Mouse (Mus musculus) CH12.LX (cell line): ENCODE data around the gene Gmds. TPM values are rescaled to one million over a fixed set of nuclear protein-coding genes. Genes with fewer than 3 reads are reported as not detected.

Experiments used
- DNase-seq: peaks from one replicate; pipeline ENCODE4 v3.0.0-alpha.2; 2013; ENCODE audit errors: extremely low read depth
- H3K27ac ChIP-seq: 2 replicates; pipeline ENCODE4 v1.5.1; 2012; ENCODE audit warnings: low read depth, mild to moderate bottlenecking, control low read depth, moderate library complexity; ENCODE audit not compliant: insufficient read depth
- H3K27me3 ChIP-seq: replicated peaks from 2 replicates; pipeline ENCODE3; 2012; ENCODE audit warnings: inconsistent platforms
- H3K36me3 ChIP-seq, 2 experiments: replicated peaks in 1 of 2; 2 replicates each; pipeline versions ENCODE3 to v1.6.1; 2012; ENCODE audit warnings: inconsistent platforms in 1 of 2, low read length in 1 of 2, mild to moderate bottlenecking in 1 of 2, mixed read lengths in 1 of 2, moderate library complexity in 1 of 2; ENCODE audit not compliant: control insufficient read depth in 1 of 2, insufficient read depth in 1 of 2
- H3K4me1 ChIP-seq, 2 experiments: 2 replicates each; pipeline ENCODE4 v1.6.1; 2012; ENCODE audit warnings: inconsistent platforms in 1 of 2, moderate library complexity in 1 of 2; ENCODE audit not compliant: insufficient read depth in 2 of 2, control insufficient read depth in 1 of 2
- H3K4me2 ChIP-seq: 2 replicates; pipeline ENCODE4 v1.6.1; 2012; ENCODE audit warnings: low read depth, mild to moderate bottlenecking, control low read depth; ENCODE audit not compliant: poor library complexity, insufficient read depth, severe bottlenecking
- H3K4me3 ChIP-seq, 3 experiments: fragments of 150-350 bp in 1 of 3; sonication (generic) in 1 of 3; replicated peaks in 1 of 3; 2 replicates each; pipeline versions ENCODE3 to v1.5.1; 2011 to 2012; ENCODE audit warnings: low read depth in 2 of 3, low read length in 2 of 3, mild to moderate bottlenecking in 2 of 3, moderate library complexity in 2 of 3, control low read depth in 1 of 3, improper control_type of control experiment in 1 of 3, inconsistent platforms in 1 of 3, mixed read lengths in 1 of 3; ENCODE audit not compliant: poor library complexity in 1 of 3
- H3K79me2 ChIP-seq: replicated peaks from 2 replicates; pipeline ENCODE4 v1.6.1; 2012; ENCODE audit warnings: mild to moderate bottlenecking, moderate library complexity; ENCODE audit not compliant: control insufficient read depth, poor library complexity, insufficient read depth, severe bottlenecking; ENCODE audit errors: extremely low read depth
- H3K9ac ChIP-seq: 2 replicates; pipeline ENCODE4 v1.6.1; 2012; ENCODE audit warnings: low read depth, mild to moderate bottlenecking, control low read depth, moderate library complexity; ENCODE audit not compliant: insufficient read depth
- H3K9me3 ChIP-seq: replicated peaks from 2 replicates; pipeline ENCODE3; 2012; ENCODE audit warnings: low read length, inconsistent platforms, mixed read lengths
- EP300 ChIP-seq: IDR thresholded peaks from 2 replicates; pipeline ENCODE4 v1.6.1; 2011; ENCODE audit warnings: low read length, improper control_type of control experiment
- ETS1 ChIP-seq: conservative IDR thresholded peaks from 2 replicates; pipeline ENCODE4 v1.6.1; 2012; ENCODE audit warnings: low read depth, mild to moderate bottlenecking, inconsistent platforms, low read length, improper control_type of control experiment, moderate library complexity
- HCFC1 ChIP-seq: IDR thresholded peaks from 2 replicates; pipeline ENCODE4 v1.6.1; 2012; ENCODE audit warnings: low read depth, mild to moderate bottlenecking, inconsistent platforms, low read length, improper control_type of control experiment
- JUN ChIP-seq: IDR thresholded peaks from 2 replicates; pipeline ENCODE4 v1.6.1; 2011; ENCODE audit warnings: low read depth, mild to moderate bottlenecking, low read length, improper control_type of control experiment, moderate library complexity; ENCODE audit not compliant: insufficient read depth
- KAT2A ChIP-seq: IDR thresholded peaks from 2 replicates; pipeline ENCODE4 v1.6.1; 2012; ENCODE audit warnings: low read length, improper control_type of control experiment, inconsistent platforms; ENCODE audit not compliant: insufficient replicate concordance
- MAFK ChIP-seq: IDR thresholded peaks from 2 replicates; pipeline ENCODE4 v1.6.1; 2011; ENCODE audit warnings: low read length, improper control_type of control experiment; ENCODE audit not compliant: insufficient replicate concordance
- MAX ChIP-seq: IDR thresholded peaks from 2 replicates; pipeline ENCODE4 v1.6.1; 2011; ENCODE audit warnings: low read length, improper control_type of control experiment
- MAZ ChIP-seq: IDR thresholded peaks from 2 replicates; pipeline ENCODE4 v1.6.1; 2012; ENCODE audit warnings: low read depth, mild to moderate bottlenecking, inconsistent platforms, low read length, improper control_type of control experiment, moderate library complexity
- MEF2A ChIP-seq: IDR thresholded peaks from 2 replicates; pipeline ENCODE4 v1.6.1; 2014; ENCODE audit warnings: low read depth, mild to moderate bottlenecking, inconsistent platforms, low read length, improper control_type of control experiment, borderline replicate concordance
- MXI1 ChIP-seq: IDR thresholded peaks from 2 replicates; pipeline ENCODE4 v1.6.1; 2011; ENCODE audit warnings: mild to moderate bottlenecking, low read depth, low read length, improper control_type of control experiment
- MYC ChIP-seq: IDR thresholded peaks from 2 replicates; pipeline ENCODE4 v1.6.1; 2011; ENCODE audit warnings: low read depth, mild to moderate bottlenecking, improper control_type of control experiment, low read length
- NELFE ChIP-seq: IDR thresholded peaks from 2 replicates; pipeline ENCODE4 v1.6.1; 2011; ENCODE audit warnings: low read depth, low read length, improper control_type of control experiment
- NRF1 ChIP-seq: IDR thresholded peaks from 2 replicates; pipeline ENCODE4 v1.6.1; 2014; ENCODE audit warnings: low read depth, mild to moderate bottlenecking, inconsistent platforms, low read length, improper control_type of control experiment, moderate library complexity
- PAX5 ChIP-seq: IDR thresholded peaks from 2 replicates; pipeline ENCODE4 v1.6.1; 2012; ENCODE audit warnings: low read length, inconsistent platforms, mixed read lengths
- POLR2AphosphoS2 ChIP-seq: IDR thresholded peaks from 2 replicates; pipeline ENCODE4 v1.6.1; 2011; ENCODE audit warnings: low read depth, low read length, improper control_type of control experiment
- RAD21 ChIP-seq: IDR thresholded peaks from 2 replicates; pipeline ENCODE4 v1.6.1; 2011; ENCODE audit warnings: low read depth, mild to moderate bottlenecking, low read length, improper control_type of control experiment, moderate library complexity
- RCOR1 ChIP-seq: conservative IDR thresholded peaks from 2 replicates; pipeline ENCODE4 v1.6.1; 2012; ENCODE audit warnings: low read depth, mild to moderate bottlenecking, inconsistent platforms, low read length, improper control_type of control experiment
- TBP ChIP-seq: conservative IDR thresholded peaks from 2 replicates; pipeline ENCODE4 v1.6.1; 2011; ENCODE audit warnings: low read depth, low read length, improper control_type of control experiment
- TCF12 ChIP-seq: IDR thresholded peaks from 2 replicates; pipeline ENCODE4 v1.6.1; 2014; ENCODE audit warnings: low read depth, mild to moderate bottlenecking, inconsistent platforms, low read length, improper control_type of control experiment
- UBTF ChIP-seq: IDR thresholded peaks from 2 replicates; pipeline ENCODE4 v1.6.1; 2012; ENCODE audit warnings: low read depth, mild to moderate bottlenecking, inconsistent platforms, low read length, improper control_type of control experiment, moderate library complexity
- USF2 ChIP-seq: conservative IDR thresholded peaks from 2 replicates; pipeline ENCODE4 v1.6.1; 2011; ENCODE audit warnings: low read depth, low read length, improper control_type of control experiment
- ZC3H11A ChIP-seq: IDR thresholded peaks from 2 replicates; pipeline ENCODE4 v1.6.1; 2012; ENCODE audit warnings: low read depth, mild to moderate bottlenecking, inconsistent platforms, low read length, improper control_type of control experiment
- ZKSCAN1 ChIP-seq: IDR thresholded peaks from 2 replicates; pipeline ENCODE4 v1.6.1; 2012; ENCODE audit warnings: low read depth, inconsistent platforms, low read length, improper control_type of control experiment, borderline replicate concordance
- ZMIZ1 ChIP-seq: IDR thresholded peaks from 2 replicates; pipeline ENCODE4 v1.6.1; 2012; ENCODE audit warnings: low read depth, mild to moderate bottlenecking, inconsistent platforms, low read length, improper control_type of control experiment
- ZNF384 ChIP-seq: IDR thresholded peaks from 2 replicates; pipeline ENCODE4 v1.6.1; 2012; ENCODE audit warnings: low read depth, low read length, improper control_type of control experiment, inconsistent platforms
- dilution Hi-C: fragments of 300-500 bp; cut with MboI; formaldehyde crosslinking; loops from 2 replicates; pipeline ENCODE4 v1.14.3; 2020; ENCODE audit warnings: low sequenced_read_pairs; ENCODE audit not compliant: extremely low pct_unique_long_range_greater_than_20kb, extremely low pct_ligation_motif_present
- in situ Hi-C: fragments of 300-500 bp; cut with MboI; formaldehyde crosslinking; loops from 3 replicates; pipeline ENCODE4 v1.14.3; 2019; ENCODE audit warnings: low sequenced_read_pairs, low pct_ligation_motif_present, low pct_unique_long_range_greater_than_20kb, mixed read lengths
- polyA plus RNA-seq: library from polyadenylated mRNA; unstranded; fragments of >175 nt; gene quantifications from 2 replicates; pipeline ENCODE4 v1.2.1, GENCODE M21; 2012; ENCODE audit warnings: low read depth; ENCODE audit not compliant: insufficient read length
- total RNA-seq, 2 experiments: library from RNA; depleted of rRNA; stranded (reverse); fragments of 300-350 nt in 1 of 2; fragments of >200 nt in 1 of 2; gene quantifications; 2 replicates each; pipeline ENCODE4 v1.2.3; 2012 to 2014

The Gmds gene
- total and polyA plus RNA-seq, 3 experiments: 11.0 to 19.3 (median 15.1) TPM

- H3K27ac ChIP-seq: no peak overlapping the region
- DNase-seq: no peak
- H3K4me3 ChIP-seq: no peak overlapping the region
- in situ Hi-C loops: no loop called here
- dilution Hi-C loops: no loop called here
- H3K9me3 ChIP-seq: peaks cover 2% of the 10 kb centered on the region
- TF ChIP-seq ZMIZ1 (no peak), MXI1 (no peak), ETS1 (no peak), UBTF (no peak), ZNF384 (no peak), HCFC1 (no peak), RAD21 (no peak), EP300 (no peak), NRF1 (no peak), PAX5 (no peak), TCF12 (no peak), MAZ (no peak), RCOR1 (no peak), NELFE (no peak), MYC (no peak), ZKSCAN1 (no peak), KAT2A (no peak), MEF2A (no peak)
- H3K4me2 ChIP-seq: no peak overlapping the region
- no peaks in the 10 kb centered on the region for H3K36me3 ChIP-seq
- H3K27me3 ChIP-seq: no peaks in the 10 kb centered on the region
- H3K9ac ChIP-seq: no peak overlapping the region
- H3K4me1 ChIP-seq: no peaks in the 10 kb centered on the region
- H3K79me2 ChIP-seq: no peaks in the 10 kb centered on the region
Observed at GRCm38 (mm10) chr13:31888500-31888899, 450.0 kb downstream of the Gmds start.

DNA sequence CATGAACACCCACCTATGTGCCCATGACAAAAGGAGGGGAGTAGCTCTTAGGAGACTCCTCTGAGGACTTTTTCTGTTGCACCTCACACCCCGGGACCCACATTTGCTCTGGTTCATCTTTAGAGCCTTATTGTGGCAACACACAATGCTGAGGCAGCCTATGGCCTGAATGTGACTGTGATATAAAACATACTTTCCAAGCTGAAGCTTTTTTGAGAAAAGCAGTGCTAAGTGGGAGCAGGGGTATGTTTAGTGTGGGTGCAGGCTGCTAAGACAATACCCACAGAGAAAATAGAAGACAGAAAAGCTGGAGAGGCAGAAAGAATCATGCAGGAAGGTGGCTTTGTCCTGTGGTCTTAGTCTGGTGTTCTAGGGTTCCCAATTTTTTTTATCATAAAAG is 452.8 kb downstream of the Gmds start:
- no peak for TF ChIP-seq TBP
- no peak for TF ChIP-seq ZC3H11A
- TF ChIP-seq ZNF384: no peak
- TF ChIP-seq MAX: no peak
- TF ChIP-seq HCFC1: no peak
- TF ChIP-seq JUN: no peak
- TF ChIP-seq ZKSCAN1: no peak
- no peak for TF ChIP-seq MAFK
- TF ChIP-seq USF2: no peak
- TF ChIP-seq POLR2AphosphoS2: no peak
- TF ChIP-seq, all 38 proteins: peak for 0
- dilution Hi-C loops: no loop called here
- no peak for DNase-seq
- in situ Hi-C loops: no loop called here
- Histone ChIP-seq H3K4me3 (no peak overlapping the region), H3K4me1 (no peaks in the 10 kb centered on the region), H3K9me3 (no peaks in the 10 kb centered on the region), H3K36me3 (no peaks in the 10 kb centered on the region), H3K79me2 (no peaks in the 10 kb centered on the region), H3K9ac (no peak overlapping the region), H3K27ac (no peak overlapping the region), H3K27me3 (no peaks in the 10 kb centered on the region), H3K4me2 (no peak overlapping the region)
